Mouse (Mus musculus): ENCODE measurements around the gene Hoxa9. TPM values are rescaled to one million over a fixed set of nuclear protein-coding genes. Genes with fewer than 3 reads are reported as not detected.

Hoxa9 gene
- polyA plus RNA-seq (2015; fragmentation: Nextera tagmentation; extraction: Ambion mirVana): 0.44 and 0.89 TPM in 2 replicates

- Histone ChIP-seq H3K27me3 (peaks cover 98% of the 10 kb centered on the region), H3K4me3 (replicated peaks) (peak within 1 kb of the TSS; percentile 10; the same call in 1 of the 2 replicates), H3K9me3 (replicated peaks) (no peaks in the 10 kb centered on the region), H3K36me3 (no peaks in the 10 kb centered on the region), H3K4me1 (replicated peaks) (no peaks in the 10 kb centered on the region), H3K9ac (no peak within 1 kb of the TSS), H3K27ac (no peak within 1 kb of the TSS), H3K4me2 (no peak within 1 kb of the TSS)
- DNase-seq (no peak), ATAC-seq (ENCODE audit: low read depth) (no peak)
- 3% methylated on average over 21 of the region's 36 CpGs for WGBS (ENCODE audit: insufficient replicate concordance)
Measured at GRCm38 (mm10) chr6:52230516-52231165, at the start of gene Hoxa9. Hoxa9 (minus strand) TSS chr6:52231089.

GRCm38 (mm10) chr6:52276920-52277319 lies 46.0 kb upstream of the Hoxa9 start:
- WGBS (ENCODE audit: insufficient replicate concordance): 12% methylated on average over 5 of the region's 5 CpGs
- ATAC-seq (ENCODE audit: low read depth): no peak
- H3K27ac ChIP-seq: no peak overlapping the region
- peaks cover 78% of the 10 kb centered on the region for H3K27me3 ChIP-seq
- no peaks in the 10 kb centered on the region for H3K9me3 ChIP-seq (replicated peaks)
- H3K4me1 ChIP-seq (replicated peaks): no peaks in the 10 kb centered on the region
- H3K4me2 ChIP-seq: no peak overlapping the region
- DNase-seq: no peak
- H3K4me3 ChIP-seq (replicated peaks): no peak overlapping the region
- H3K36me3 ChIP-seq: no peaks in the 10 kb centered on the region
- H3K9ac ChIP-seq: no peak overlapping the region

- H3K4me2 ChIP-seq: no peak overlapping the region
- H3K9ac ChIP-seq: no peak overlapping the region
- no peak overlapping the region for H3K4me3 ChIP-seq (replicated peaks)
- DNase-seq (no peak), ATAC-seq (ENCODE audit: low read depth) (no peak)
- no peaks in the 10 kb centered on the region for H3K36me3 ChIP-seq
- H3K4me1 ChIP-seq (replicated peaks): no peaks in the 10 kb centered on the region
- no peak overlapping the region for H3K27ac ChIP-seq
- no peaks in the 10 kb centered on the region for H3K9me3 ChIP-seq (replicated peaks)
- 4% methylated on average over 6 of the region's 6 CpGs for WGBS (ENCODE audit: insufficient replicate concordance)
- H3K27me3 ChIP-seq: peaks cover 82% of the 10 kb centered on the region
Measured at GRCm38 (mm10) chr6:52276382-52276781, 45.5 kb upstream of the Hoxa9 start.

GRCm38 (mm10) chr6:52275563-52276280 lies 44.8 kb upstream of the Hoxa9 start:
- 15% methylated on average over 8 of the region's 8 CpGs for WGBS (ENCODE audit: insufficient replicate concordance)
- no peak overlapping the region for H3K4me3 ChIP-seq (replicated peaks)
- H3K27me3 ChIP-seq: peaks cover 82% of the 10 kb centered on the region
- H3K27ac ChIP-seq: no peak overlapping the region
- no peaks in the 10 kb centered on the region for H3K36me3 ChIP-seq
- no peaks in the 10 kb centered on the region for H3K4me1 ChIP-seq (replicated peaks)
- no peak overlapping the region for H3K9ac ChIP-seq
- no peaks in the 10 kb centered on the region for H3K9me3 ChIP-seq (replicated peaks)
- ATAC-seq (ENCODE audit: low read depth): no peak
- no peak for DNase-seq
- H3K4me2 ChIP-seq: no peak overlapping the region

- H3K36me3 ChIP-seq: no peaks in the 10 kb centered on the region
- no peak overlapping the region for H3K4me2 ChIP-seq
- H3K4me1 ChIP-seq (replicated peaks): no peaks in the 10 kb centered on the region
- H3K9me3 ChIP-seq (replicated peaks): no peaks in the 10 kb centered on the region
- ATAC-seq (ENCODE audit: low read depth) (no peak), DNase-seq (no peak)
- WGBS (ENCODE audit: insufficient replicate concordance): 10% methylated on average over 11 of the region's 11 CpGs
- H3K27ac ChIP-seq: no peak overlapping the region
- peaks cover 87% of the 10 kb centered on the region for H3K27me3 ChIP-seq
- no peak overlapping the region for H3K9ac ChIP-seq
- H3K4me3 ChIP-seq (replicated peaks): no peak overlapping the region
Measured at GRCm38 (mm10) chr6:52274576-52274975, 43.7 kb upstream of the Hoxa9 start.

GRCm38 (mm10) chr6:52273656-52274280 lies 42.9 kb upstream of the Hoxa9 start:
- Histone ChIP-seq H3K4me3 (replicated peaks) (no peak overlapping the region), H3K27me3 (peaks cover 93% of the 10 kb centered on the region), H3K4me2 (no peak overlapping the region), H3K36me3 (no peaks in the 10 kb centered on the region), H3K9ac (no peak overlapping the region), H3K27ac (no peak overlapping the region), H3K9me3 (replicated peaks) (no peaks in the 10 kb centered on the region), H3K4me1 (replicated peaks) (no peaks in the 10 kb centered on the region)
- WGBS (ENCODE audit: insufficient replicate concordance): 4% methylated on average over 22 of the region's 22 CpGs
- no peak for ATAC-seq (ENCODE audit: low read depth)
- DNase-seq: no peak

GRCm38 (mm10) chr6:52272766-52273655 lies 42.1 kb upstream of the Hoxa9 start:
- Histone ChIP-seq H3K27me3 (peaks cover 98% of the 10 kb centered on the region), H3K9ac (no peak overlapping the region), H3K4me2 (no peak overlapping the region), H3K36me3 (no peaks in the 10 kb centered on the region), H3K4me1 (replicated peaks) (no peaks in the 10 kb centered on the region), H3K9me3 (replicated peaks) (no peaks in the 10 kb centered on the region), H3K4me3 (replicated peaks) (no peak overlapping the region), H3K27ac (no peak overlapping the region)
- DNase-seq: no peak
- WGBS (ENCODE audit: insufficient replicate concordance): 9% methylated on average over 21 of the region's 22 CpGs
- no peak for ATAC-seq (ENCODE audit: low read depth)

- ATAC-seq (ENCODE audit: low read depth) (no peak), DNase-seq (no peak)
- H3K4me3 ChIP-seq (replicated peaks): no peak overlapping the region
- H3K27me3 ChIP-seq: peaks cover 97% of the 10 kb centered on the region
- WGBS (ENCODE audit: insufficient replicate concordance): 9% methylated on average over 23 of the region's 23 CpGs
- H3K4me2 ChIP-seq: no peak overlapping the region
- H3K36me3 ChIP-seq: no peaks in the 10 kb centered on the region
- no peaks in the 10 kb centered on the region for H3K9me3 ChIP-seq (replicated peaks)
- H3K27ac ChIP-seq: no peak overlapping the region
- no peak overlapping the region for H3K9ac ChIP-seq
- H3K4me1 ChIP-seq (replicated peaks): no peaks in the 10 kb centered on the region
Measured at GRCm38 (mm10) chr6:52270494-52271480, 39.9 kb upstream of the Hoxa9 start.

- 5% methylated on average over 3 of the region's 3 CpGs for WGBS (ENCODE audit: insufficient replicate concordance)
- ATAC-seq (ENCODE audit: low read depth) (no peak), DNase-seq (no peak)
- no peak overlapping the region for H3K9ac ChIP-seq
- H3K9me3 ChIP-seq (replicated peaks): no peaks in the 10 kb centered on the region
- H3K27ac ChIP-seq: no peak overlapping the region
- no peak overlapping the region for H3K4me3 ChIP-seq (replicated peaks)
- H3K27me3 ChIP-seq: peaks cover 97% of the 10 kb centered on the region
- H3K4me2 ChIP-seq: no peak overlapping the region
- no peaks in the 10 kb centered on the region for H3K36me3 ChIP-seq
- no peaks in the 10 kb centered on the region for H3K4me1 ChIP-seq (replicated peaks)
Measured at GRCm38 (mm10) chr6:52268756-52269155, 37.9 kb upstream of the Hoxa9 start.

- Histone ChIP-seq H3K9ac (no peak overlapping the region), H3K36me3 (no peaks in the 10 kb centered on the region), H3K27me3 (peaks cover 97% of the 10 kb centered on the region), H3K4me1 (replicated peaks) (no peaks in the 10 kb centered on the region), H3K4me3 (replicated peaks) (no peak overlapping the region), H3K4me2 (no peak overlapping the region), H3K27ac (no peak overlapping the region), H3K9me3 (replicated peaks) (no peaks in the 10 kb centered on the region)
- 10% methylated on average over 7 of the region's 7 CpGs for WGBS (ENCODE audit: insufficient replicate concordance)
- ATAC-seq (ENCODE audit: low read depth) (no peak), DNase-seq (no peak)
Measured at GRCm38 (mm10) chr6:52268341-52268740, 37.5 kb upstream of the Hoxa9 start.
